Mouse (Mus musculus): ENCODE data around the gene Obsl1.
A peak's percentile ranks its signal among the peaks of the same experiment; 100 is the strongest.

Obsl1 gene

GRCm38 (mm10) chr1:75487405-75488161 is 18.7 kb downstream of the Obsl1 start:
- ATAC-seq (ENCODE audit: low TSS enrichment) = peak; percentile 39

GRCm38 (mm10) chr1:75487040-75487404 is 19.2 kb downstream of the Obsl1 start:
- ATAC-seq (ENCODE audit: low TSS enrichment) = peak; percentile 16; the same call in 1 of the 2 replicates

GRCm38 (mm10) chr1:75486561-75486960 is 19.7 kb downstream of the Obsl1 start:
- ATAC-seq (ENCODE audit: low TSS enrichment) = 0 out of 2 replicates have a peak, but pooled peaks have one; percentile 10

GRCm38 (mm10) chr1:75480735-75481134 is 25.5 kb downstream of the Obsl1 start:
- ATAC-seq (ENCODE audit: low TSS enrichment) = no peak

- no peak for ATAC-seq (ENCODE audit: low TSS enrichment)
These were observed 26.2 kb downstream of the Obsl1 start for GRCm38 (mm10) chr1:75480036-75480435.

GRCm38 (mm10) chr1:75479635-75479989 is 26.6 kb downstream of the Obsl1 start:
- ATAC-seq (ENCODE audit: low TSS enrichment) = peak; percentile 4

- ATAC-seq (ENCODE audit: low TSS enrichment) = peak; percentile 62
These were observed 27.2 kb downstream of the Obsl1 start, which contains the start of the genes Chpf and Tmem198 for GRCm38 (mm10) chr1:75478916-75479634. Chpf (minus strand) TSS chr1:75479307. Tmem198 (plus strand) TSS chr1:75479532.

- ATAC-seq (ENCODE audit: low TSS enrichment) = no peak
These were observed 27.8 kb downstream of the Obsl1 start for GRCm38 (mm10) chr1:75478497-75478896.

- no peak for ATAC-seq (ENCODE audit: low TSS enrichment)
These were observed 28.3 kb downstream of the Obsl1 start for GRCm38 (mm10) chr1:75477966-75478290.

- peak; percentile 21 for ATAC-seq (ENCODE audit: low TSS enrichment)
These were observed 28.8 kb downstream of the Obsl1 start for GRCm38 (mm10) chr1:75477264-75477965.

- no peak for ATAC-seq (ENCODE audit: low TSS enrichment)
These were observed 29.8 kb downstream of the Obsl1 start for GRCm38 (mm10) chr1:75476441-75476840.

GRCm38 (mm10) chr1:75469287-75469825 is 36.9 kb downstream of the Obsl1 start:
- ATAC-seq (ENCODE audit: low TSS enrichment) = no peak

- ATAC-seq (ENCODE audit: low TSS enrichment) = peak; percentile 77
These were observed 38.9 kb downstream of the Obsl1 start for GRCm38 (mm10) chr1:75467215-75467927.

GRCm38 (mm10) chr1:75463652-75464204 is 42.5 kb downstream of the Obsl1 start:
- no peak for ATAC-seq (ENCODE audit: low TSS enrichment)

- no peak for ATAC-seq (ENCODE audit: low TSS enrichment)
These were observed 43.6 kb downstream of the Obsl1 start for GRCm38 (mm10) chr1:75462636-75463035.

GRCm38 (mm10) chr1:75460297-75460696 is 46.0 kb downstream of the Obsl1 start:
- no peak for ATAC-seq (ENCODE audit: low TSS enrichment)

- ATAC-seq (ENCODE audit: low TSS enrichment) = peak; percentile 65
These were observed 47.2 kb downstream of the Obsl1 start for GRCm38 (mm10) chr1:75458789-75459684.

- peak; percentile 83 for ATAC-seq (ENCODE audit: low TSS enrichment)
These were observed 48.0 kb downstream of the Obsl1 start for GRCm38 (mm10) chr1:75458025-75458788.

- no peak for ATAC-seq (ENCODE audit: low TSS enrichment)
These were observed 48.6 kb downstream of the Obsl1 start for GRCm38 (mm10) chr1:75457710-75458024.

Measured in frontal cortex, adult (tissue).